Mouse (Mus musculus) embryonic fibroblast, embryonic 13.5 days (primary cell): ENCODE results near the gene Fbxo39.

ENCODE experiments used
- CTCF ChIP-seq: IDR thresholded peaks from 2 replicates; pipeline ENCODE4 v1.5.1; 2011; ENCODE audit warnings: mild to moderate bottlenecking, control low read depth, low read length, moderate library complexity, borderline replicate concordance; ENCODE audit not compliant: insufficient read depth
- POLR2A ChIP-seq: IDR thresholded peaks from 2 replicates; pipeline ENCODE4 v1.6.1; 2011; ENCODE audit warnings: low read depth, mild to moderate bottlenecking, control low read depth, low read length, moderate library complexity

DNA sequence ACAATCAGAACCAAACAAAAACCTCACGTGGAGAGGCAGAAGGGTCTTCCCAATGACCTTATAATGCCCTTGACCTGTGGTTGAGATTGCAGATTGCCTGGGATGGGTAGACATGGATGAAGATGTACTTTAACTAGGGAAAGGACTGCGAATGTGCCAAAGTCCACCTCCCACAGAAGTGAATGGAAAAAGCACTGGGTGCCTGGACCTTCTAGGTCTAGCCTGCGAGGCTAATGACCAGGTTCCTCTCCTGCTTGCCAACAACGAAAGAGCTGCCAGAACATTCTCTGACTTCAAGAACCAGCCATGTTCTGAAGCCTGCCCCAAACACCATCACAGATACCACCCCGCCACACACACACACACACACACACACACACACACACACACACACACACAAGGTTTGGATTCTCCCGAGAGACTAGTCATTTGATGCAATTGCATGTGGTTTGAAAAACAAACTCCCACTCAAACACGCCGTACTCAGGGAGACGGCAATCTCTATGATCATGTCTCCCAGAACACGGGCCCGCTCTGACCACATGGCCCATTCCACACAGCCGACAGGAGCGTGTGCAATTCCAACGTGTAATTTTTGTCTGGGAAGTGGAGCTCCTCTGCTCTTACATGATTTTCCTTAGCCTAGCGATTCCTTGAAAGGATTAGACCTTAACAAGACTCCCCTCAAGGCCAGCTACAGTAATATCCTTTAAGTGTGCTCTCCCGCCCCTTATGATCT, 30.6 kb upstream of the Fbxo39 start:
- no peak for TF ChIP-seq CTCF
- no peak for TF ChIP-seq POLR2A
